Mouse (Mus musculus) layer of hippocampus, postnatal 36 days (tissue): ENCODE results near the gene Enox2. TPM values are rescaled to one million over a fixed set of nuclear protein-coding genes. Genes with fewer than 3 reads are reported as not detected.
A peak's percentile ranks its signal among the peaks of the same experiment; 100 is the strongest.
"Not testable (repeated sequence)": the region's sequence is repeated elsewhere in the genome, so short reads cannot be mapped to it uniquely, and the experiment has no call there.

Source experiments
- DNase-seq, 2 experiments: peaks; one replicate each; pipeline ENCODE4 v3.0.0; 2022
- total RNA-seq, 2 experiments: library from RNA; stranded (reverse); gene quantifications; 2 replicates each; pipeline ENCODE4 v1.2.3; 2021

The Enox2 gene
- 10 to 100 TPM; 16.8 to 16.9 TPM for total RNA-seq

DNA sequence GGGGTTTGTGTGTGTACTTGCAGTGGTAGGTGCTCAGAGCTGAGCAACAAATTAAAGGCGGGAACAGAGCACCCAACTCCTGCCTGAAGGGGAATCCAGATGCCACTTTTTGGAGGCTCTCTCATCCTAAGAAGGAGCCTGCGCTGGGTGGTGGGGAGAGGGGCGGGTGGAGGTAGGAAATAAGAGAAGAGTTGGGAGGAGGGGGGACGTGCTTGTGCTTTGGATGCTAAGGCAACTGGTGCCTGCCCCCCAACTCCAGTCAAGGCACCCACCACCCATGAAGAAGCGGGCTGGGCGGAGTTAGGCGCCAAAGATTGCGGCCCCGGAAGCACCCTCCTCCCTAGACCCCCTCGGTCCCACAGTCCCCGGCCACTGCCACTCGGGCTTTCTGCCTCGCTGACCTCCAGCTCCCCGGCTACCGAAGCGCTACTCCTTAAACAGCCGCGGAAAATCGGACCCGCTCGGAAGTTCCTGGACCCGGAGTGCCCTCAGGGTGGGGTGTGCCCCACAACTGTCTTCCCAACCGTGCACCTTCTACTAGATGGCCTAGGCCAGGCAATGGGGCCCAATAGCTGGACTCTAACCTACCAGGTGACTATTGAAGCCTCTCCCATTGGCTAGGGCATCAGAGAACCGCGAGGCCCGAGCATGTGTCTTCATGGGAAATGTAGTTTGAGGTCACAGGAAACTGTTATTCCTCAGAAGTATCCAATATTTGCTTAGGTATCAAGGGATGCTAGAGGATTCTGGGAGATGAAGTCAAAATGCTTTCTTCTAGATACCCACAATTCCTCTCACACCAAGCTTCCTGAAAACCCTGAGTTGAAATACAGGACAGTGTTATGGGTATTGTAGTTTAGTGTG is at the start of gene Enox2:
Gene Enox2, minus strand, starts transcription at position 560 of the 864 bp plus-strand sequence.
- peak; percentile 78 to 84 for DNase-seq

DNA sequence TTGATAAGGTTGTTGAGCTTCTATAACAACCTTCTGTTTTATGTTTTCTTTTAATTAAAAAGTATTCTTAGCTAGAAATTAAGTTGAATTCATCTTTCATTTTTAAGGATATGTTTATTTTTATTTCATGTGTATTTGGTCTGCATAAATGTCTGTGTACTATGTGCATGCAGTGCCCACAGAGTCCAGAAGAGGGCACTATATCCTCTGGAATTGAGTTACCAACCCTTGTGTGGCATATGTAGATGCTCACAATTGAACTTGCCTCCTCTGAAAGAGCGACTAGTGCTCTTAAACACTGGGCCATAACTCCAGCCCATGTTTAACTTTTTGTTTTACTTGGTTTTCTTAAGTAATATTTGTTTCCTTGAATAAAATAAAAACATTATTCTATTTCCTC is 21.4 kb upstream of the Enox2 start:
- no peak for DNase-seq

DNA sequence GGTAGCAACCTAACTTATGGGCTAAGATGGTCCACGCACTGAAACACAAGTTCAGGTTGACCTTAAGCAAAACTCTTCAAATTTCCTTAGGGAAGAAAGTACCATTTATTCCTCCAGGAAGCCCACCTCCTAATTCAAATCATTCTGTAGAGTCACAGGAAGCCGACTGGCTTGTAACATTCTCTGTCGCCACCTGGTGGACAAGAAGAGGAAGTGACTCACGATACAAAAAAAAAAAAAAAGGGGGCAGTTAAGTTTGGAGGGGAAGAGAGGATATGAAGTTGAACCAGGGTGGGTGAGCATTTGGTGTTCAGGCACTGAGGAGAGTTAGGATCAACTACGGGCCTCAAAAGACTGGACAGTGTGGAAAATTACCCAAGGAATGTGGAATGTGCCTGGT is 18.6 kb upstream of the Enox2 start:
- DNase-seq, result no peak

DNA sequence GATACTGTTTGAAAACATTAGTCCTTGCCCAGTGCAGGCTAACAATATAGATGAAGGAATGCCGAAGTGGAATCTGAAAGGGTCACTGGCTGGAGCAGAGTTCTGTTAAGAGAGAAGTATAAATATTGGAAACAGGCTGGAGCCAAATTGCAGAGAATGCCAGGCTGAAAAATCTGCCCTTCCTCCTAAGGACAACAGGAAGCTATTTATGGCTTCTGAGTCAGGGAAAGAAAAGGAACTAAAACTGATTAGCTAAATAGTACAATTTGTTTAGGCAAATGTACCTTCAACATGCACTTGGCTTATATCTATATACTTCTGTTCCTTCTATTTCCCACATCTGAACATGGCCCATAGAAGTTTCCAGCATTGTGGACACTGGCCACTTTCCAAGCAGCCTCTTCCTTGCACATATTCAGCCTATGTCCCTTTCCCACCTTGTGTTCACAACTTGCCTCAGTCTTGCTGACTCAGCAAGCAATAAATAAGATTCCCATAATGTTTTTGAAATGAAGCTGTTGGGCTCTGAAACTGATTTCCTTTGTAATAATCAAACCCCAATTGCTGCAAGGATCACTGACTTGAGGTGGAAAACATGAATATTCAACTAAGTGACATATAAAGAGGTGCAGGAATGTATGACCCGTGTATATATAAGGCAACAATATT is 8.0 kb downstream of the Enox2 start:
- no peak for DNase-seq

DNA sequence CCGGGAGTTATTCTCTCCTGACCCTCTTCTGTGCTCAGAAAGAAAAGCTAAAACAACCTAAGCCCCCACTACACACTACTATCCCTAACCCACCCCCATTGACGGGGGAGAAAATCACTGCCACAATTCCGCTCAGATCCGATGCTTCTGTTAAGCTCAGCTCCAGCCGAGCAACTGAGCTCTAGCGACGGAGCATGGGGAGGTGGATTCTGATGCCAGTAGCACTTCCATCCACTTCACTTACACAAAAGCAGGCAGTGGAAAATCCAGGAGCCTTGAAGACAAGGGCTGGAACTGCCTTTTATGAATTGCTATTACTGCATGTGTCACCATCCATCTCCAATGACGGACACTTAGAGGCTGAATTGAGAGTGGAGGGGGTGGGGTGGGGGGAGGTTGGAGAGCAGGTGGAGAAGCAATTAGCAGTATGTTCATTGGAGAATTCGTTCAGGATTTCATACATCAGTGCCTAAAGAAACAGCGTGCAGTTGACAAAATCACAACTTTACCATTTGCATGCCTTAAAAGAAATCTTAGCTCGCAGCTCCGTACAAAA is 14.5 kb downstream of the Enox2 start:
- DNase-seq, result peak; percentile 9 to 33

DNA sequence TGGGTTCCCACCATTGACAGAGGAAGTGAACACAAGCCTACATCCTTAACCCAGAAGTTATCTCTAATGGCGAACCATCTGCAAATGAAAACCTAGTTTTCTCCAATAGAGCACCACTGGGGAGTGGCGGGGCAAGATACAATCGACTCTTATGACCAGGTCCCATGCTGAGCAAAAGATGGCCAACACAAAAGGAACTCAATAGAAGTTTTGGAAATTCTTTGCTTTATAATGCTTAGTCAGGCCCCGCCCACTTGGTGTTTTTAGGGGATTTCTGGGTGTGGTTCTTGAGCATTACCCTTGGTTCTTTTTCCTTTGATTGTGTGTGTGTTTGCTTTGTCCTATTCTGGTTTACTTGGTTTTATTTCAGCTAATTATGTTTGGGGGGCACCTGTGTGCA is 37.2 kb downstream of the Enox2 start:
- DNase-seq, result no peak

DNA sequence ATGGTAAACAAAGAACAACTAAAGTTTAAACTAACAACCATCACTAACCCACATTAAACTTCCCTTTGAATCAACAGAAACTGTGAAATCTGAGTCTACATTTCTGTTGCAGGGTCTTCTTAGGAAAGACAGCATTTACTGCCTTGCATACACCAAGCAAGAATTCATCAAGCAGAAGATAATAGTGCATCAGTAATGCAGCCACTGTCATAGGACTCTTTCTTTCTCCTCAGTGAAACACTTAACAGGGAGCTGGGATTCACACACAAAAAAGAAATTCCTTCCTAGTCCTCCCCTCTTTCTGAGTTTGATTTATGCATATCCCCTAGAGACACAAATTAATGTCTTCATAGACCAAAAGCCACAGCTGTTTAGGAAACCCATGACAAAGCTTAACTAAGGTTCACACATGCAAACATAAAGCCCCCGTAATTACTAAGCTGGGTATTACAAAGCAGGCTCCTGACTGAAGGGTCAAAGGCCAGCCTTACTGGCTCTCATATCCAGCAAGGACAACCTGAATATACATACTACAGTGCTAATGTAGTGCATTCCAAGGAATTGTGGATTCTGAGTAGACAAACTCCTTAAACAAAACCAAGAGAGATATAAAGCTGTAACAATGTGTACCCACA is 62.1 kb downstream of the Enox2 start:
- no peak for DNase-seq

DNA sequence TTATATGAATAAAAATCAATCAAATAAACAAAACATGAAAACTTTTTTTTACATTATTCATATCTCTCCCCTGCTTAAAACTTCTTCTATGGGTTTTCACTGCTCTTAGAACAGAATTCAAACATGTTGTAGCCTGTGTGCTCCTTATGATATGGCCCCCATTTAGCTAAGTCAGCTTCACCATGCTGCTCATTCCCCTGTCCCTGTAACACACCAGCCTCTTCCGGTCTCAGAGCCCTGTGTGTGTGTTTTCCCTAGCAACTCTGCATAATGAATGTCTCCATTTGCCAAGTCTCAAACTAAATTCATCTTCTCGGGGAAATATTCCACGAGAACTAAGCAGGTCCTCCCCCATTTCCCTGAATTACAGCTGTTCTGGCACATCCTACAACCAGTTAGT is 71.6 kb downstream of the Enox2 start:
- DNase-seq, result no peak

DNA sequence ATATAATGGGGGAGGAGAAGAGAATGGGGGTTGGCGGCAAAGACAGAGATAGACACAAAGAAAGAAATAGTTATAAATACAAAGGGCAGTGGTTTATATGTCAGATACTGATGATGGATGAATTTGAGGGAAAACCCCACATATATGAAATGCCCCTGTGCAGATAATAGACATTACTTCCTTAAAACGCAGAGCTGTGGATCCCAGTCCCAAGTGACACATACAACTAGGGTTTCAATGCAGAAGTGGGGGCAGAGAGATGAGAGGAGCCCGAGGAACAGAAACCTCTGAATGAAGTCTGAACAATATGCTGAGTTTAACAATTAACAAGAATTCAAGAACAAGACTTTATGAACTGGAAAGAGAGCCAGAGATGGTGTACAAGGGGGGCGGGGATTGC is 91.7 kb downstream of the Enox2 start:
- no peak for DNase-seq

DNA sequence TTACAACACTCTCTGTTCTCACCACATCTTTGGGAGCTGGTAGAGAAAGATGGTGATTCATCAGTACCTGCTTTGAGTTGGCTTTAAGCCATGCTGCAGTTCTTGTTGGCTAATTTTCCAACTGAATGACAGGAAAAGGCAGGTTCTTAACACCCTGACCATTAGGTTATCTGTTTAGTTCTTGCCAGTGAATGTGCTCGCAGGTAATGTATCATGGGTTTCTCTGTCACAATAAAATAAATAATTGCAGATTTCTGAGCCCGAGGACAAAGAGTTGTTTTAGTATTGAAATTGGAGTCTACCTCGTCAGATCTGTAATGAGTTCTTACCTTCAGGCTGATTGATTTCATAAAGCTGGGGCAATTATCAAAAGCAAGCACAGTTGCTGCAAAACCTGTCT is 106.9 kb downstream of the Enox2 start:
- no peak for DNase-seq

DNA sequence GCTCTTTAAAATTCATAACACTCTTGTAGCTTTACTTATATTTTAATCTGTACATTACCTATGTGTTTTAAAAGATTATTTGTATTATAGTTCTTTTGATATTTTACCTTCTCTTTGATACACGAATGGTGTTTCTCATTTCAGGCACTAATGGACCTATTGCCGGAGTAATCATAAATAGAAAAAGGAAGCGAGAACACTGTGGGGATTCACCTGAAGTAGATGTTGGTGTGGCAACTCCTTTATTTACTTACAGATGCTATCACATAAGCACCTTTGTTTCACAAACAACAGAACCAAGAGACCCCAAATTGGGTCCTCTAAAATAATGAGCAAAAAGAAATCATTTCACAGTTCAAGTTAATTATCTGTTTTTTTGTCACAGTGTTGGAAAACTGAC is 109.4 kb downstream of the Enox2 start:
- no peak for DNase-seq

DNA sequence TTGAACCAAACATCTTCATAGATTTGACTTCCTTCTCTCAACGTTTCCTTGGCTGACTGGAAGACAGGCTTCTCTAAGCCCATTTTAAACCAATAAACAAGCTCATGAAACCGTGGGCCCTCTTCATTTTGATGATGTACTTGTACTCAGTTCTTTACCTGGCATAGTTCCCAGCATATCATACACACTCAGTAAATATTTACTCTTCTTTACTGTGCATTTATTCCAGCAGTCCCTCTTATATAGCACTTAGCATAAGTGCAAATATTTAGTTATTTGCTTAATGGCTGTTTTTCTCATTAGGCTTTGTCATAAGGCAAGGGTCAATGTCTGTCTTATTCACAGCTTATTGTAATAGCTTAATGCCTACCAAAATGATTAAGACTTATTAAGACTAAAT is 133.8 kb downstream of the Enox2 start:
- no peak for DNase-seq

DNA sequence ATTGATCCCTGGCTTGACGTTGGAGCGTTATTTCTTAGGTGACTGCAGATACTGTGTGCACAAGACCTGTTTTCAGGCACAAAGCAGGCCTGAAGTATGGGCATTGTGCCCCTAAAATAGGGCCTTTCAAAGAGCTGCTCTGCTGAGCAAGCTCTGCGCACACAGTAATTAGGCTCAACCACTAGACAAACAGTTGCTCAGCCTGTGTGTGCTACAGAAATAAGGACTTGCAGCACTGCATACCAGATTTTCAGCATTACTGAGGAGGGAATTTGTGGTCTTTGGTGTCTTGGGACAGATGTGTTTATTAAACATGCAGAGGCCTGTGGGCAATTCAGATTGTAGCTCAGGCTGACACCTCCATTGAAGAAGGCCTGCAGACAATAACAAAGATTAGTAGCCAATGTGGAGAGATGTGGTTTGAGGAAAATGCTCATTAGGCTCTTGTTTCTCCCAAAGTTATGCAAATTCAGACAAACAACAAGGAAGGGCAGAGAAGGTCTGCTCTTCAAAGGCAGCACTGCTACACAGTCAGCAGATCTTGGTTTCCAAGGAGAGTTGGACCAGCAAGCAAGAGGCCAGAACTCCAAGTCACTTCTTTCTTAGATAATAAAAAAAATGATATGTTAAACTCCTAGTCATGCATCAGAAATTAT is 163.2 kb downstream of the Enox2 start:
- peak in 1 of 2 experiments; percentile 2 for DNase-seq

DNA sequence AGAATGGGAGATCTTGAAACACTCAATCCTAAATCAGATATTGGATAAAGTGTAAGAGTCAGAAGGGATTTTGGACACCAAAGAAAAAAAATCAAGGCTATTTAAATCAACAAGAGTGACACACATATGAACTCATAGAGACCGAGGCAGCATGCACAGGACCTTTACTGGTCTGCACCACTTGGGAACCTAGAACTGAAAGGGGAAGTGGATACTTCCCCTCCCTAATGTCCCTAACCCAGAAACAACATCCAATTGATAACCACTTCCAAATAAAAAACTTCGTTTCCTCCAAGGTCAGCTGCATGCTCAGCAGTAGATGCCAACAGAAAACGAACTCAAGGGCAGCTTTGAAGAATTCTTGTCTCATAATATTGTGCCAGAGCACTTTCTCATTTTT is 171.6 kb downstream of the Enox2 start:
- DNase-seq, result no peak

DNA sequence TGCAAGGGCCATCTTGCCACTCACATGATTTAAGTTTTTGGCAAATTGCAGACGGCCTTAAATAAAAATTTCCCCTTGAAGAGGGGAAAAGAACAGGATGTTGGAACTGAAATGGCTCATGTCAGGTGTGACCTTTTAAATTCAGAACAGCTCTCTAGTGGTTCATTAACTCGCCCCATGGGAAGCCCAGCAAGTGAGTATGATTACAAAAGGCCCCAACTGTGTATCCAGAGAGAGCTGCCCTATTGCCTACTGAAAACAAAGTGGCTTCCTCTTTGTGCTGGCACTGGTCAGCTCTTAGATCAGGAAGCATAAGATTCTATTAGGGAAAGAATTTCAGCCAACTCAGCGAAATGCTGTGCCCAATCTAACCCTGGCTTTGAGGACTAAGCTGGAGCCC is 175.6 kb downstream of the Enox2 start:
- DNase-seq, result no peak

DNA sequence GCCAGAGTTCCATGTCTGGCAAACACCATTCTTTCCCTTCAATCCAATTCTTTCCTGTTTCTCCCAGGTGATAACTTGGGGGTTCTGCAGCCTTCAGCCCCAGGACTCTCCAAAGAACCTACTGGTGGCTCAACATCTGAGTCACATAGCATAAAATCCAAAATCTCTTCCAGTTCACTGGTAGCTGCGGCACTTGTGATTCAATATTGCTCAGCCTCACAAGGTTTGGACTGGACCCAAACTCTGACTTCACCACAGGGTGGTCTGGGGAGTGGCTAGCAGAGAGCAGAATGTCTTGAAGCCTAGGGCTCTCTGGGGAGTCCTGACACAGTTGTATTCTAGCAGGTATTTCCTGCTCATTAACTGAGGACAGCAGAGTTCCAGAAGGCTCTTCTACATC is 187.5 kb downstream of the Enox2 start:
- not testable (repeated sequence) for DNase-seq

DNA sequence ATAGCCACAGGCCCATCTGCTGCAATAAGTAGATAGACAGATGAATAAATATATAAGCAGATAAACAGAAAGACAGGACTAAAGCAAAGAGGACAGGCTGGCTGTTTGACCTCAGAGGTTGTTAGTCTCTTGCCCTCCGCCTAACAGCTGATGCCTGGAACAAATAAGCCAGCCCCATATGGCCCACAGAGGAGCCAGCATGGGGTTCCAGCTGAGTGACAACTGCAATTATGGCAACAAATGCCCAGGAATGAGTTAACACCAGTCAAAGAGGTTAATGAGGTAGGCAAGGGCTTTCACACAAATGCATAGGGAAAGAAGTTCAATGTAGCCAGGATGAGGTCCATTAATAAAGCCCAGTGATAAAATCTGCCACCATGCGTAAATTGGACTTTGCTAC is 191.8 kb downstream of the Enox2 start:
- DNase-seq, result no peak

DNA sequence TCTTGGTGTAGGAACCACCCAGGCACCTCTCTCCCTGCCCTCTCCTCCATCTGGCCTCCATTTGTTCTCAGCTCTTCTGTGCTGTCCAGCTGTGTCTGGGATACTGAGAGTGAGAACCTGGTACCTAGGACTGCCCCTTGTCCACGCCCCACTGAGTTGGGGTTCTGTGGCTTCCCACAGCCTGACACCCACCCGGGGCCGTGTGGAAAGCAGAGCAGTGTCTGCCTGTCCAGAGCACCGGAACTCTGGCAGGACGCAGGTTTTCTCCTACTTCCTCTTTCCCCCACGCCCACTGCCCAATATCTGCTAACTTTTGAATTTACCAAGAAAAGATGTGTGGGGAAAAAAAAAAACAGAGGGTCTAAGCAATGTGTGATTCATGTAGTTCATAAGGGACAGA is 213.0 kb downstream of the Enox2 start:
- no peak for DNase-seq

DNA sequence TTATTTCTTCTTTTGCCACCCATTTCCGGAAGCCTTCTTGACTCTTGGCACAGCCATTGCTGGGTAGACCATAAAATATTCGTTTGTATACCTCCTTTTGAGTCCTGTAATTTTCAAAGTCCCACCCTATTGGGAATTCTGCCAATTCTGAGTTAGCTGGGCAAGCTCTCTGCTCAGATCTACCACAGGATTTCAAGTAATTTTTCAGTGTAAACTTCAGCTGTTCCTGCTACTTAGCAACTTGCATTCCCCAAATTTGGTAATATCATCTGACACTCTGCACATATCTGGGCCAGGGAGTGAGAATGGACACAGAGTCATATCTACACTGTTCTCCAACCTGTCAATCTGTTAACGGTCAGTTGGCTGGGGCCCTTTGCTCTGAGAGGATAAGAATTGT is 214.5 kb downstream of the Enox2 start:
- DNase-seq, result no peak

DNA sequence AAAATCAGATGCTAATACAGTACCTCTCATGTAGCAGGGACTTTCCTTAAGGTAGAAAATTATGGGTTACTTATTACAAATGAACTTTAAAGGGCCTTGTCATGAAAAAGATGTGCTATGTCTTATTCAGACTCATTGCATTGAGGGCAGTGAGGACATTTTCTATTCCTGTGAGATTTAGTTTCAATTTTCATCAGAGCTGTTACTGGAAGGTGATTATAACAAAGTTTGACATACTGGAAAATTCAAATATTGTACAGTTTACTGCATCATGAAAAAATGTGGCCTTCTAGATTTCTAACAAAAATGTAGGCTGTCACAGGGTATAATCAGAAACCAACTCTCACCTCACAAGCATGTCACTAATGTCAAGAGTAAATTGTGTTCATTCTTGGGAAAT is 242.9 kb downstream of the Enox2 start:
- DNase-seq, result no peak

DNA sequence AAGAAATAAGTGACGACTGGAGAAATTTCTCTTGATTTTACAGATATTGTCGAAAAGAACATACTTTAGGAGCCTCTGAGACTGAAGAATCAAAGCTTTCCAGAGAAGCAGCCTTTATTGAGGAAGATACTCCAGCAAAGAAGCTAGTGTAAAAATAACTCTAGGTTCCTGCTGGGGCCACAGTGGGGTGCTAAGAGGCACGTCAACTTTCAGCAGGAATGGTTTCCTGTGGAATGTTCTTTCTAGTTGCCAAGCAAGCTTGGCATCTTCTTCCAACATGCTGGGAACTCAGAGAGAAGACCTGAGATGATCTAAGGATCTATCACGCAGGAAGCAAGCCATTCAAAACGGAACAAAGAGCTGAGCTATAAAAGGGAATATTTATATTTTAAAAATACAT is 278.3 kb downstream of the Enox2 start:
- no peak for DNase-seq

DNA sequence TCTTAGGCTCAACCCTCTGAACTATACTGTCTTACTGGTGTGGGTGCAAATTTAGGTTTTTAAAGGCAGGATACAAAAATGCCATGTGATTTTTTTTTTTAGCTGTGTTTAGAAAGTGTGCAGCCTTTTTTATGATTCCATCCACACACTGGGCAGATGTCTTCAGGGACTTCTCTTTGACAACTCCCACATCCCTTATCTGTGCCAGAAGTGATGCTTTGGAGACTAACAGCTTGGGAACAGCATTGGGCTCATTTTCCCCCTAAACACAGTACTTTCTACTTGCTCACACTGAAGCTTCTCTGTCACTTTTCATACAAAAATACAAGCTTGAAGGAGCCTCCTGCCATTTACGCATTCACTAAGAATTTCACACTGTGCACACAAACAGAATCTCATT is 282.4 kb downstream of the Enox2 start:
- no peak for DNase-seq

DNA sequence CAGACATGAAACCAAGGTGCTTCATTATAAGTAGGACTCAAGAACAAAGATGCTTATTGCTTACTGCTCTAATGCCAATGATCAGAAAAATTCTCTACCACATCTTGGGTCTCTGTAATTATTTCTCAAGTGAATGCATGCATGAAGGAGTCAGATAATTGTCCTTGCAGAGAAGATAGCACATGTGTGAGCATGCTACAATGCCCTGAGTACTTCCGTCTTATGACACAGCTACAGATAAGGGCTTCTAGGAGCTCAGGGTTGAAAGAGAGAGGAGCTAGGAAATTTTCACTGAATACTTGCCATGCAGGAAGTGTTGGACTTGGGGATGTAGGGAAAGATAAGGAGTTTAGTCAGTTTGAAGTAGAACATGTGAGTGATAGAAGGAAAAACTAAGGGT is 285.2 kb downstream of the Enox2 start:
- DNase-seq, result no peak
